ENCODE assay signal across 9 mouse cellular contexts in genomic region chr6:7472366-7473026, GRCm38 (mm10).
A peak's percentile ranks its signal among the peaks of the same experiment; 100 is the strongest.
DNase-seq lines count a peak whose midpoint lies in the region; ATAC-seq lines count a peak whose summit lies in the region.
"Had no signal": no experiment of that assay in that cellular context is flagged by ENCODE, and none has a peak within 500 bp of the region (broad histone marks: within the 10 kb centered on the region; RNA-seq: fewer than 3 reads in every experiment).

No protein-coding gene starts in this region.

- no peaks in the 10 kb centered on the region for H3K27me3 ChIP-seq in liver, embryonic 11.5 days (replicated peaks; ENCODE audit: control insufficient read depth, insufficient read depth, low read length)
- H3K27me3 ChIP-seq: midbrain, embryonic 12.5 days had no signal

- WGBS in liver, embryonic 11.5 days, result 42% methylated on average over 7 of the region's 7 CpGs

- no peak overlapping the region for H3K27ac ChIP-seq in liver, embryonic 11.5 days (ENCODE audit: low read depth, low read length)
- H3K27ac ChIP-seq: midbrain, embryonic 12.5 days had no signal

- H3K4me2 ChIP-seq in liver, embryonic 11.5 days, result no peak overlapping the region
- H3K4me2 ChIP-seq: midbrain, embryonic 12.5 days had no signal

- peak; percentile 4 for DNase-seq in gastrocnemius, postnatal 14 days
- DNase-seq in gastrocnemius, adult 8-10 months (ENCODE audit: low spot score in 2 of 2), result no peak
- peak; percentile 3 for DNase-seq in right cerebral cortex, adult 18-20 months
- no peak for DNase-seq in right cerebral cortex, postnatal 36 days (ENCODE audit: low spot score in 2 of 2)
- peak; percentile 86 to 92 for DNase-seq in cerebellum, postnatal 14 days
- peak; percentile 5 for DNase-seq in right cerebral cortex, postnatal 14 days
- DNase-seq in liver, embryonic 11.5 days (ENCODE audit: low spot score), result no peak
- DNase-seq in thymus, postnatal 25 days, result no peak

- H3K4me1 ChIP-seq in liver, embryonic 11.5 days (replicated peaks; ENCODE audit: control insufficient read depth, insufficient read depth, low read length), result no peaks in the 10 kb centered on the region
- H3K4me1 ChIP-seq: midbrain, embryonic 12.5 days had no signal

- ATAC-seq in liver, embryonic 11.5 days (replicated peaks; ENCODE audit: low FRiP score), result no peak

- no peak overlapping the region for H3K4me3 ChIP-seq in liver, embryonic 11.5 days (ENCODE audit: low read depth, low read length)
- H3K4me3 ChIP-seq: midbrain, embryonic 12.5 days had no signal

- intact Hi-C loops in gastrocnemius, postnatal 14 days (cut with DNase I; ENCODE audit: low total_unique reads), result no loop called here

- H3K36me3 ChIP-seq in liver, embryonic 11.5 days (ENCODE audit: control insufficient read depth, insufficient read depth, low read length), result no peaks in the 10 kb centered on the region
- H3K36me3 ChIP-seq: midbrain, embryonic 12.5 days had no signal

- H3K9ac ChIP-seq in liver, embryonic 11.5 days (ENCODE audit: low read depth, low read length), result no peak overlapping the region
- H3K9ac ChIP-seq: midbrain, embryonic 12.5 days had no signal

- H3K9me3 ChIP-seq in liver, embryonic 11.5 days (ENCODE audit: control insufficient read depth, low read length), result no peaks in the 10 kb centered on the region
- H3K9me3 ChIP-seq: midbrain, embryonic 12.5 days had no signal

Comparison
In these comparisons a context has a peak if more than half of its experiments do, and no peak if none do; other contexts are left out.
1. DNase-seq: peak in gastrocnemius, postnatal 14 days (single experiment), right cerebral cortex, adult 18-20 months (single experiment), cerebellum, postnatal 14 days (2 of 2) and right cerebral cortex, postnatal 14 days (single experiment); none in gastrocnemius, adult 8-10 months (0 of 2), right cerebral cortex, postnatal 36 days (0 of 2), liver, embryonic 11.5 days (single experiment) and thymus, postnatal 25 days (single experiment).